Mouse (Mus musculus) forebrain, embryonic 13.5 days (tissue): ENCODE measurements around the gene Slc24a3. TPM values are rescaled to one million over a fixed set of nuclear protein-coding genes. Genes with fewer than 3 reads are reported as not detected.

Experiments
- ATAC-seq: fragments of 200-750 bp; cut with Nextera tagmentation; 2 replicates; pipeline ENCODE4 v1.8.0; 2017
- H3K27ac ChIP-seq: fragments of 300-500 bp; sonication (generic); 2 replicates; pipeline ENCODE4 v1.5.1; 2015; ENCODE audit warnings: inconsistent platforms, mild to moderate bottlenecking, moderate library complexity
- H3K27me3 ChIP-seq: fragments of 300-500 bp; sonication (generic); 2 replicates; pipeline ENCODE4 v1.6.1; 2015; ENCODE audit warnings: mild to moderate bottlenecking, inconsistent platforms
- H3K36me3 ChIP-seq: fragments of 300-500 bp; sonication (generic); 2 replicates; pipeline ENCODE4 v1.6.1; 2015; ENCODE audit warnings: mild to moderate bottlenecking, inconsistent platforms; ENCODE audit not compliant: poor library complexity, severe bottlenecking
- H3K4me1 ChIP-seq: fragments of 300-500 bp; sonication (generic); 2 replicates; pipeline ENCODE4 v1.6.1; 2015; ENCODE audit warnings: inconsistent platforms
- H3K4me2 ChIP-seq: fragments of 300-500 bp; sonication (generic); 2 replicates; pipeline ENCODE4 v1.6.1; 2015; ENCODE audit warnings: inconsistent platforms, mild to moderate bottlenecking, moderate library complexity
- H3K4me3 ChIP-seq: fragments of 300-500 bp; sonication (generic); 2 replicates; pipeline ENCODE4 v1.5.1; 2015; ENCODE audit warnings: mild to moderate bottlenecking, inconsistent platforms
- H3K9ac ChIP-seq: fragments of 300-500 bp; sonication (generic); 2 replicates; pipeline ENCODE4 v1.6.1; 2015; ENCODE audit warnings: mild to moderate bottlenecking, inconsistent platforms
- H3K9me3 ChIP-seq: fragments of 300-500 bp; sonication (generic); replicated peaks from 2 replicates; pipeline ENCODE4 v1.6.1; 2016; ENCODE audit warnings: inconsistent platforms
- WGBS: fragments of 180-500 bp; shearing (Covaris S2); methylation state at CpG from one replicate; pipeline ENCODE4 v1.1.7; 2015; 5-methylcytosine and 5-hydroxymethylcytosine counted together
- polyA plus RNA-seq: library from polyadenylated mRNA; unstranded; fragments of >200 nt; fragmentation: Nextera tagmentation; extraction: Ambion mirVana; gene quantifications from 2 replicates; pipeline ENCODE4 v1.2.1, GENCODE M21; 2015

Gene Slc24a3
- polyA plus RNA-seq, 1 experiment from 2014 or later, result 1.5 TPM

GRCm38 (mm10) chr2:145546071-145546470 lies 378.5 kb downstream of the Slc24a3 start:
- H3K4me3 ChIP-seq, result no peak overlapping the region
- H3K27me3 ChIP-seq, result no peaks in the 10 kb centered on the region
- no peak overlapping the region for H3K27ac ChIP-seq
- WGBS, result 83% methylated on average over 3 of the region's 3 CpGs
- no peak overlapping the region for H3K9ac ChIP-seq
- ATAC-seq, result no peak
- H3K9me3 ChIP-seq, result no peaks in the 10 kb centered on the region
- no peak overlapping the region for H3K4me2 ChIP-seq
- no peaks in the 10 kb centered on the region for H3K36me3 ChIP-seq
- H3K4me1 ChIP-seq, result no peaks in the 10 kb centered on the region

- H3K27me3 ChIP-seq, result no peaks in the 10 kb centered on the region
- H3K9me3 ChIP-seq, result no peaks in the 10 kb centered on the region
- H3K9ac ChIP-seq, result no peak overlapping the region
- no peak overlapping the region for H3K4me2 ChIP-seq
- no peak overlapping the region for H3K27ac ChIP-seq
- WGBS, result 94% methylated on average over 2 of the region's 2 CpGs
- H3K4me3 ChIP-seq, result no peak overlapping the region
- H3K36me3 ChIP-seq, result no peaks in the 10 kb centered on the region
- no peak for ATAC-seq
- H3K4me1 ChIP-seq, result no peaks in the 10 kb centered on the region
Observed at GRCm38 (mm10) chr2:145554722-145555252, 387.2 kb downstream of the Slc24a3 start.

GRCm38 (mm10) chr2:145555713-145556112 lies 388.2 kb downstream of the Slc24a3 start:
- Histone ChIP-seq H3K4me3 (no peak overlapping the region), H3K4me2 (no peak overlapping the region)
- ATAC-seq, result no peak

GRCm38 (mm10) chr2:145557361-145557931 lies 389.9 kb downstream of the Slc24a3 start:
- peak; percentile 50; the same call in 1 of the 2 replicates for ATAC-seq
- H3K36me3 ChIP-seq, result no peaks in the 10 kb centered on the region
- H3K9ac ChIP-seq, result no peak overlapping the region
- no peak overlapping the region for H3K4me3 ChIP-seq
- no peaks in the 10 kb centered on the region for H3K4me1 ChIP-seq
- no peak overlapping the region for H3K4me2 ChIP-seq
- no peaks in the 10 kb centered on the region for H3K9me3 ChIP-seq
- H3K27ac ChIP-seq, result no peak overlapping the region
- H3K27me3 ChIP-seq, result no peaks in the 10 kb centered on the region
- 12% methylated on average over 1 of the region's 1 CpGs for WGBS

More at GRCm38 (mm10) chr2:145555713-145556112, 388.2 kb downstream of the Slc24a3 start:
- 85% methylated on average over 2 of the region's 2 CpGs for WGBS
- Histone ChIP-seq H3K36me3 (no peaks in the 10 kb centered on the region), H3K9ac (no peak overlapping the region), H3K4me1 (no peaks in the 10 kb centered on the region), H3K9me3 (no peaks in the 10 kb centered on the region), H3K27ac (no peak overlapping the region), H3K27me3 (no peaks in the 10 kb centered on the region)

GRCm38 (mm10) chr2:145562493-145562892 lies 394.9 kb downstream of the Slc24a3 start:
- Histone ChIP-seq H3K27me3 (no peaks in the 10 kb centered on the region), H3K9me3 (no peaks in the 10 kb centered on the region), H3K9ac (no peak overlapping the region), H3K4me2 (no peak overlapping the region), H3K4me3 (no peak overlapping the region), H3K36me3 (no peaks in the 10 kb centered on the region), H3K27ac (no peak overlapping the region), H3K4me1 (no peaks in the 10 kb centered on the region)
- ATAC-seq, result no peak

- Histone ChIP-seq H3K9ac (no peak overlapping the region), H3K4me1 (no peaks in the 10 kb centered on the region), H3K27me3 (no peaks in the 10 kb centered on the region), H3K36me3 (no peaks in the 10 kb centered on the region), H3K9me3 (no peaks in the 10 kb centered on the region), H3K4me2 (no peak overlapping the region), H3K4me3 (no peak overlapping the region), H3K27ac (no peak overlapping the region)
- 78% methylated on average over 8 of the region's 8 CpGs for WGBS
- no peak for ATAC-seq
Observed at GRCm38 (mm10) chr2:145564596-145564995, 397.0 kb downstream of the Slc24a3 start.

GRCm38 (mm10) chr2:145566904-145567303 lies 399.4 kb downstream of the Slc24a3 start:
- no peaks in the 10 kb centered on the region for H3K36me3 ChIP-seq

GRCm38 (mm10) chr2:145571943-145572342 lies 404.4 kb downstream of the Slc24a3 start:
- H3K27me3 ChIP-seq, result no peaks in the 10 kb centered on the region
- H3K4me3 ChIP-seq, result no peak overlapping the region
- ATAC-seq, result no peak
- WGBS, result 78% methylated on average over 3 of the region's 3 CpGs
- H3K4me1 ChIP-seq, result no peaks in the 10 kb centered on the region
- H3K36me3 ChIP-seq, result no peaks in the 10 kb centered on the region
- no peak overlapping the region for H3K27ac ChIP-seq
- H3K4me2 ChIP-seq, result no peak overlapping the region
- no peak overlapping the region for H3K9ac ChIP-seq
- no peaks in the 10 kb centered on the region for H3K9me3 ChIP-seq

More at GRCm38 (mm10) chr2:145566904-145567303, 399.4 kb downstream of the Slc24a3 start:
- H3K27ac ChIP-seq, result no peak overlapping the region
- H3K9ac ChIP-seq, result no peak overlapping the region
- H3K9me3 ChIP-seq, result no peaks in the 10 kb centered on the region
- H3K27me3 ChIP-seq, result no peaks in the 10 kb centered on the region
- 84% methylated on average over 2 of the region's 2 CpGs for WGBS
- no peaks in the 10 kb centered on the region for H3K4me1 ChIP-seq
- H3K4me3 ChIP-seq, result no peak overlapping the region
- H3K4me2 ChIP-seq, result no peak overlapping the region
- ATAC-seq, result no peak

- no peaks in the 10 kb centered on the region for H3K4me1 ChIP-seq
- no peaks in the 10 kb centered on the region for H3K36me3 ChIP-seq
- H3K4me2 ChIP-seq, result no peak overlapping the region
- 83% methylated on average over 4 of the region's 4 CpGs for WGBS
- no peaks in the 10 kb centered on the region for H3K9me3 ChIP-seq
- no peak overlapping the region for H3K9ac ChIP-seq
- H3K4me3 ChIP-seq, result no peak overlapping the region
- H3K27me3 ChIP-seq, result no peaks in the 10 kb centered on the region
- no peak for ATAC-seq
- H3K27ac ChIP-seq, result no peak overlapping the region
Observed at GRCm38 (mm10) chr2:145574148-145574547, 406.6 kb downstream of the Slc24a3 start.

GRCm38 (mm10) chr2:145583103-145583502 lies 415.5 kb downstream of the Slc24a3 start:
- 80% methylated on average over 3 of the region's 3 CpGs for WGBS
- H3K27ac ChIP-seq, result no peak overlapping the region
- no peaks in the 10 kb centered on the region for H3K4me1 ChIP-seq
- H3K4me2 ChIP-seq, result no peak overlapping the region
- no peak for ATAC-seq
- H3K9me3 ChIP-seq, result no peaks in the 10 kb centered on the region
- no peaks in the 10 kb centered on the region for H3K27me3 ChIP-seq
- H3K36me3 ChIP-seq, result no peaks in the 10 kb centered on the region
- H3K9ac ChIP-seq, result no peak overlapping the region
- no peak overlapping the region for H3K4me3 ChIP-seq

- no peak overlapping the region for H3K9ac ChIP-seq
- no peaks in the 10 kb centered on the region for H3K36me3 ChIP-seq
- H3K4me3 ChIP-seq, result no peak overlapping the region
- H3K27me3 ChIP-seq, result no peaks in the 10 kb centered on the region
- no peaks in the 10 kb centered on the region for H3K4me1 ChIP-seq
- H3K27ac ChIP-seq, result no peak overlapping the region
- no peaks in the 10 kb centered on the region for H3K9me3 ChIP-seq
- no peak for ATAC-seq
- no peak overlapping the region for H3K4me2 ChIP-seq
- WGBS, result 84% methylated on average over 3 of the region's 3 CpGs
Observed at GRCm38 (mm10) chr2:145585437-145585836, 417.9 kb downstream of the Slc24a3 start.

GRCm38 (mm10) chr2:145588009-145588737 lies 420.6 kb downstream of the Slc24a3 start:
- Histone ChIP-seq H3K9me3 (no peaks in the 10 kb centered on the region), H3K4me2 (no peak overlapping the region), H3K27ac (no peak overlapping the region), H3K36me3 (no peaks in the 10 kb centered on the region), H3K4me3 (no peak overlapping the region), H3K4me1 (no peaks in the 10 kb centered on the region), H3K9ac (no peak overlapping the region), H3K27me3 (no peaks in the 10 kb centered on the region)
- WGBS, result 77% methylated on average over 8 of the region's 8 CpGs
- peak; percentile 91 for ATAC-seq
